Mouse (Mus musculus) hindbrain, embryonic 13.5 days (tissue): Measurements from ENCODE around the gene Ikzf1. TPM values are rescaled to one million over a fixed set of nuclear protein-coding genes. Genes with fewer than 3 reads are reported as not detected.

Experiments
- ATAC-seq: fragments of 200-750 bp; cut with Nextera tagmentation; 2 replicates; pipeline ENCODE4 v1.8.0; 2017; ENCODE audit warnings: moderate TSS enrichment; ENCODE audit not compliant: low FRiP score
- H3K27ac ChIP-seq: fragments of 300-500 bp; sonication (generic); 2 replicates; pipeline ENCODE4 v1.5.1; 2015; ENCODE audit warnings: inconsistent platforms, mild to moderate bottlenecking, moderate library complexity
- H3K27me3 ChIP-seq: fragments of 300-500 bp; sonication (generic); 2 replicates; pipeline ENCODE4 v1.6.1; 2015; ENCODE audit warnings: mild to moderate bottlenecking, inconsistent platforms
- H3K36me3 ChIP-seq: fragments of 300-500 bp; sonication (generic); 2 replicates; pipeline ENCODE4 v1.6.1; 2015; ENCODE audit warnings: mild to moderate bottlenecking, inconsistent platforms
- H3K4me1 ChIP-seq: fragments of 300-500 bp; sonication (generic); replicated peaks from 2 replicates; pipeline ENCODE4 v1.6.1; 2015; ENCODE audit warnings: inconsistent platforms
- H3K4me2 ChIP-seq: fragments of 300-500 bp; sonication (generic); 2 replicates; pipeline ENCODE4 v1.6.1; 2015; ENCODE audit warnings: inconsistent platforms, mild to moderate bottlenecking, moderate library complexity
- H3K4me3 ChIP-seq: fragments of 300-500 bp; sonication (generic); 2 replicates; pipeline ENCODE4 v1.5.1; 2015; ENCODE audit warnings: mild to moderate bottlenecking, inconsistent platforms
- H3K9ac ChIP-seq: fragments of 300-500 bp; sonication (generic); 2 replicates; pipeline ENCODE4 v1.6.1; 2015; ENCODE audit warnings: mild to moderate bottlenecking, inconsistent platforms
- H3K9me3 ChIP-seq: fragments of 300-500 bp; sonication (generic); 2 replicates; pipeline ENCODE4 v1.6.1; 2016; ENCODE audit warnings: inconsistent platforms
- WGBS: fragments of 180-500 bp; shearing (Covaris S2); methylation state at CpG from one replicate; pipeline ENCODE4 v1.1.7; 2015; 5-methylcytosine and 5-hydroxymethylcytosine counted together
- polyA plus RNA-seq: library from polyadenylated mRNA; unstranded; fragments of >200 nt; fragmentation: Nextera tagmentation; extraction: Ambion mirVana; gene quantifications from 2 replicates; pipeline ENCODE4 v1.2.1, GENCODE M21; 2015

The Ikzf1 gene
- polyA plus RNA-seq, 1 experiment from 2014 or later, result 1.1 TPM

- Histone ChIP-seq H3K27me3 (no peaks in the 10 kb centered on the region), H3K9ac (peak within 1 kb of the TSS; percentile 84), H3K9me3 (no peaks in the 10 kb centered on the region), H3K4me2 (peak within 1 kb of the TSS; percentile 76), H3K4me1 (peaks cover 15% of the 10 kb centered on the region), H3K36me3 (no peaks in the 10 kb centered on the region), H3K4me3 (peak within 1 kb of the TSS; percentile 56), H3K27ac (peak within 1 kb of the TSS; percentile 97)
- WGBS, result under 1% methylated on average over 53 of the region's 53 CpGs
- peak; percentile 96 for ATAC-seq
Observed at GRCm38 (mm10) chr11:11808820-11809403, 124.1 kb downstream of the Ikzf1 start, which contains the start of gene Fignl1. Gene Fignl1 (minus strand): TSS chr11:11808962.

DNA sequence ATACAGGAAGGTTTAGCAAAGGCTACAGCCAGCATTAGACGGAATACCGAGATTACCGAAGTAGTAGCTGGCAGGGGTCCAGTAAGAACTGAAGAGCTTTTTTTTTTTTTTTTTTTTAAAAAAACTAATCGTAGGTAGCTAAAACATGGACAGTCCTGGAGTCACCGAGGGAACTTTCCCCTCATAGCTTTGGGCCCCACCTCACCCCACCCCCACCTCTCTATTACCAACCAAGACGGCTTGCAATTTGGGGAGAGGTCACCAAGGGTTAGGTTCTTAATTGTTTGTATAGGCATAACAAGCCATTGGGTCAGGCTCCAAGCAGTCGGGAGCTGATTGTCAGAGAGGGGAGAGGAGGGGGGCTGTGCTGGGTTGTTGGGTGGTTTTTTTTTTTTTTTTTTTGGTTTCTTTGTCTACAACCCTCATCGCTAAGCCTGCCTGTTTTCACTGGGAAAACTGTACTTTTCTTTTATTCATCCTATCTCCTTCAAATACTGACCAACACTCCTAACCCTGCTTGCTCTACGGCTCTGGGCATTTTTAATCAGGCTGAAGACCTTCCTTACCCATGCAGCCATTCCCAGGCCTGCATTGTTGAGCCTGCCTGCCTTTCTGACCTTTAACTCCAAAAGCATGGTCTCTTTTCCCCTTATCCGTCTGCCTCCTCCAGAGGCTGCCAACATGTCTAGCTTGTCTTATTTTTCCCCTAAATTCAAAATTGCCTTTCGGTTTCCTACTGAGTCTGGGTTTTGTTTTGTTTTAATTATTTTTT lies 124.8 kb downstream of the Ikzf1 start:
- peak overlapping the region; percentile 84 for H3K9ac ChIP-seq
- H3K27me3 ChIP-seq, result no peaks in the 10 kb centered on the region
- peak; percentile 19 for ATAC-seq
- H3K4me1 ChIP-seq, result peaks cover 15% of the 10 kb centered on the region
- H3K9me3 ChIP-seq, result no peaks in the 10 kb centered on the region
- no peaks in the 10 kb centered on the region for H3K36me3 ChIP-seq
- peak overlapping the region; percentile 97 for H3K27ac ChIP-seq
- H3K4me2 ChIP-seq, result peak overlapping the region; percentile 76
- WGBS, result 2% methylated on average over 11 of the region's 11 CpGs
- peak overlapping the region; percentile 56 for H3K4me3 ChIP-seq

GRCm38 (mm10) chr11:11811906-11812480 lies 127.2 kb downstream of the Ikzf1 start:
- Histone ChIP-seq H3K36me3 (no peaks in the 10 kb centered on the region), H3K4me1 (peaks cover 15% of the 10 kb centered on the region), H3K27ac (peak overlapping the region; percentile 52), H3K9ac (no peak overlapping the region), H3K4me2 (peak overlapping the region; percentile 43), H3K4me3 (no peak overlapping the region), H3K27me3 (no peaks in the 10 kb centered on the region), H3K9me3 (no peaks in the 10 kb centered on the region)
- ATAC-seq, result no peak
- whole genome bisulfite sequencing, result 21% methylated on average over 9 of the region's 9 CpGs

GRCm38 (mm10) chr11:11815737-11816136 lies 130.9 kb downstream of the Ikzf1 start:
- Histone ChIP-seq H3K4me2 (no peak overlapping the region), H3K27me3 (no peaks in the 10 kb centered on the region), H3K9ac (no peak overlapping the region), H3K36me3 (no peaks in the 10 kb centered on the region), H3K4me1 (peaks cover 4% of the 10 kb centered on the region; the same call in 1 of the 2 replicates), H3K4me3 (no peak overlapping the region), H3K9me3 (no peaks in the 10 kb centered on the region), H3K27ac (no peak overlapping the region)
- 78% methylated on average over 3 of the region's 3 CpGs for WGBS
- ATAC-seq, result no peak

- no peak overlapping the region for H3K4me3 ChIP-seq
- H3K36me3 ChIP-seq, result no peaks in the 10 kb centered on the region
- H3K9me3 ChIP-seq, result no peaks in the 10 kb centered on the region
- no peak overlapping the region for H3K9ac ChIP-seq
- peaks cover 30% of the 10 kb centered on the region for H3K4me1 ChIP-seq
- H3K4me2 ChIP-seq, result no peak overlapping the region
- no peak overlapping the region for H3K27ac ChIP-seq
- H3K27me3 ChIP-seq, result no peaks in the 10 kb centered on the region
- 98% methylated on average over 6 of the region's 6 CpGs for WGBS
- no peak for ATAC-seq
Observed at GRCm38 (mm10) chr11:11818797-11819196, 134.0 kb downstream of the Ikzf1 start.

- no peak overlapping the region for H3K4me2 ChIP-seq
- H3K27ac ChIP-seq, result no peak overlapping the region
- no peak overlapping the region for H3K9ac ChIP-seq
- H3K9me3 ChIP-seq, result no peaks in the 10 kb centered on the region
- no peak for ATAC-seq
- no peaks in the 10 kb centered on the region for H3K36me3 ChIP-seq
- H3K4me3 ChIP-seq, result no peak overlapping the region
- no peaks in the 10 kb centered on the region for H3K27me3 ChIP-seq
- WGBS, result 89% methylated on average over 5 of the region's 5 CpGs
- peaks cover 34% of the 10 kb centered on the region for H3K4me1 ChIP-seq
Observed at GRCm38 (mm10) chr11:11819206-11819605, 134.4 kb downstream of the Ikzf1 start.

- H3K27ac ChIP-seq, result no peak overlapping the region; the same call in 1 of the 2 replicates
- H3K9me3 ChIP-seq, result no peaks in the 10 kb centered on the region
- H3K4me1 ChIP-seq, result peaks cover 44% of the 10 kb centered on the region
- no peak overlapping the region for H3K4me2 ChIP-seq
- WGBS, result 9% methylated on average over 2 of the region's 2 CpGs
- H3K4me3 ChIP-seq, result no peak overlapping the region
- H3K27me3 ChIP-seq, result no peaks in the 10 kb centered on the region
- no peak overlapping the region for H3K9ac ChIP-seq
- peak; percentile 69 for ATAC-seq
- H3K36me3 ChIP-seq, result no peaks in the 10 kb centered on the region
Observed at GRCm38 (mm10) chr11:11820251-11820650, 135.4 kb downstream of the Ikzf1 start.

DNA sequence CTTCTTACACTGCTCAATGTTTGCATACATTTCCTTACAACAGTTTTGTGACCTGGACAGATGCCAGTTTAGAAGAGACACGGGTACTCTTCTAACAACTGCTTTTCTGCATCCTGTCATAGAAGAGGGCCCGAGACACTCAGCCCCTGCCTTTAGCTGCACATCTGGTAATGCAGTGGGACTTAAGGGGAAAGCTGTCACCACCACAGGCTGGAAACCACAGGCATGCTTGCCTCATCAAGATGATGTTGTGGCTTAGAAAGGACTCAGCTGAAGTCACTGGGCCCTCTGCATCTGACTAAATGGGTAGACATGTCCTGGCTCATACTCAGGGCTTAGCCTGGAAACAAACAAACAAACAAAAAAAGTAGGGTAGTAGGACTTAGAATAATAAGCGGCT lies 135.9 kb downstream of the Ikzf1 start:
- Histone ChIP-seq H3K9me3 (no peaks in the 10 kb centered on the region), H3K27me3 (no peaks in the 10 kb centered on the region), H3K27ac (peak overlapping the region; percentile 86), H3K4me1 (peaks cover 48% of the 10 kb centered on the region), H3K4me2 (no peak overlapping the region), H3K4me3 (no peak overlapping the region), H3K9ac (no peak overlapping the region), H3K36me3 (no peaks in the 10 kb centered on the region)
- WGBS, result 74% methylated on average over 3 of the region's 3 CpGs
- 0 out of 2 replicates have a peak, but pooled peaks have one; percentile 0 for ATAC-seq

DNA sequence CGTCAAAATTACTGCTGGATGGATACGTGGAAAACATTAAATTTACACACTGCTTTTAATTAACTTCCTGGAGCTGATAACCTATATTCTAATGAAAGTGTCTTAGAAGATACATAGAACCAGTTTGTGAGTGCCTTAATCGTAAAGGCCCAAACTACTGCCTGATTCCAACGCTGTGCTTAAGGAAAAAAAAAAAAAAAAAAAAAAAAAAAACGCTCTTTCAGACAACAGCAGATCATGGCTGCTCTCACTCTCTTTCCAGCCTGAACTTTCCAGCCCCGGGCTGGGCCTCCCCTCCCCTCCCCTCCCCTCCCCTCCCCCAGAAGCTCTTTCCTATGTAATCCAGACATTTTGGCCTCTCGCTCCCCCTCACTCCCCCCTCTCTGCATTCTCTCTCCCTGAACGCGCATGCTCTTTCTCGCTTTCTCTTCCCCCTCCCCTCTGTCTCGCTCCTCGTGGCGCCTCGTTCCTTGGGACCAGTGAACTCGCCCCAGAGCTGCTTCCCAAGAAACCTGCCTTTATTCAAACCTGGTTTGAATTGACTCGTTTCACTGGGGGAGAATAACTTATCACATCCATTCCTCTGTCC lies 136.7 kb downstream of the Ikzf1 start:
- H3K4me1 ChIP-seq, result peaks cover 48% of the 10 kb centered on the region
- no peaks in the 10 kb centered on the region for H3K9me3 ChIP-seq
- no peaks in the 10 kb centered on the region for H3K36me3 ChIP-seq
- H3K9ac ChIP-seq, result peak overlapping the region; percentile 61
- ATAC-seq, result peak; percentile 81
- WGBS, result 6% methylated on average over 15 of the region's 16 CpGs
- peak overlapping the region; percentile 18; the same call in 1 of the 2 replicates for H3K4me3 ChIP-seq
- H3K27ac ChIP-seq, result peak overlapping the region; percentile 86
- H3K27me3 ChIP-seq, result no peaks in the 10 kb centered on the region
- peak overlapping the region; percentile 44 for H3K4me2 ChIP-seq

Other genes starting within 250 kb of the Ikzf1 start
- 0.78 and 1.3 TPM in 2 replicates for gene Spata48, start 222.9 kb upstream of the Ikzf1 start, polyA plus RNA-seq
- gene Zpbp, start 222.6 kb upstream of the Ikzf1 start, polyA plus RNA-seq, result 0.88 and 1.1 TPM in 2 replicates
- gene 4930512M02Rik, start 57.2 kb upstream of the Ikzf1 start, polyA plus RNA-seq, result not detected in 2 replicates
- 15.4 and 15.5 TPM in 2 replicates for gene Fignl1, start 124.0 kb downstream of the Ikzf1 start, polyA plus RNA-seq
- 5.8 and 7.7 TPM in 2 replicates for gene Ddc, start 213.1 kb downstream of the Ikzf1 start, polyA plus RNA-seq